Mouse (Mus musculus) heart, postnatal 0 days (tissue): ENCODE results near the gene Spata32.

Experiments used
- CTCF ChIP-seq: IDR thresholded peaks from 2 replicates; pipeline ENCODE4 v1.5.1; 2016; ENCODE audit warnings: antibody characterized with exemption, control low read depth, low read depth
- EP300 ChIP-seq: IDR thresholded peaks from 2 replicates; pipeline ENCODE4 v1.6.1; 2016; ENCODE audit warnings: antibody characterized with exemption, low read depth

DNA sequence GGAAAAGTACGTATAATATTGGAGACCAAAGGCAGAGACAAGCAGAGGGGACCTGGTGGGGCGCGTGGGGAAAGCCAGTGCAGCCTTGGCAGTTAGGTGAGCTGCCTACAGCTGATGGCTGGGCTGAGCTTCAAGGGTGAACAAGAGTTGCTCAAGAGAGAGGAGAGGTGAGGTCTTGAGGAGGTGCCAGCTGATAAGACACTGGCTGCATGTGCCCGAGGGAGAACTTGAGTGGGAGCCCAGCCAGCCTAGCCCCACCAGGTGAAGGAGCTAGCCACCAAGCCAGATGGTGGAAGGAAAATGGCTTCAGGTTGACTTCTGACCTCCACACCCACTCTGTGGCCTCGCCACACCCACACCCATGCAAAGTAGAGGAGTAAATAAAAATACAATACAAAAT lies 34.1 kb upstream of the Spata32 start:
- TF ChIP-seq CTCF = no peak
- no peak for TF ChIP-seq EP300
